Mouse (Mus musculus) heart, embryonic 14.5 days (tissue): ENCODE measurements around the gene Acox1. TPM values are rescaled to one million over a fixed set of nuclear protein-coding genes. Genes with fewer than 3 reads are reported as not detected.

Experiments
- ATAC-seq: fragments of 200-750 bp; cut with Nextera tagmentation; 2 replicates; pipeline ENCODE4 v1.8.0; 2017; ENCODE audit warnings: low read depth, moderate TSS enrichment; ENCODE audit not compliant: insufficient number of reproducible peaks, insufficient read depth, low FRiP score
- H3K27ac ChIP-seq, 2 experiments: fragments of 200-500 bp in 1 of 2; fragments of 300-500 bp in 1 of 2; sonication (generic) in 1 of 2; replicated peaks in 1 of 2; 2 replicates each; pipeline ENCODE4 v1.5.1; 2012 to 2014; ENCODE audit warnings: low read depth in 2 of 2, low read length in 2 of 2, control low read depth in 1 of 2, mild to moderate bottlenecking in 1 of 2, mixed read lengths in 1 of 2; ENCODE audit not compliant: control insufficient read depth in 1 of 2, insufficient read depth in 1 of 2
- H3K27me3 ChIP-seq: fragments of 300-500 bp; sonication (generic); 2 replicates; pipeline ENCODE4 v1.6.1; 2014; ENCODE audit warnings: mild to moderate bottlenecking, low read length, control low read depth; ENCODE audit not compliant: control insufficient read depth, insufficient read depth
- H3K36me3 ChIP-seq: fragments of 300-500 bp; sonication (generic); 2 replicates; pipeline ENCODE4 v1.6.1; 2014; ENCODE audit warnings: mild to moderate bottlenecking, control low read depth, low read length, mixed read lengths; ENCODE audit not compliant: control insufficient read depth, insufficient read depth
- H3K4me1 ChIP-seq, 2 experiments: fragments of 200-500 bp in 1 of 2; fragments of 300-500 bp in 1 of 2; sonication (generic) in 1 of 2; 2 replicates each; pipeline ENCODE4 v1.6.1; 2012 to 2014; ENCODE audit warnings: low read length in 2 of 2, control low read depth in 1 of 2, mixed read lengths in 1 of 2; ENCODE audit not compliant: control insufficient read depth in 2 of 2, insufficient read depth in 2 of 2
- H3K4me2 ChIP-seq: fragments of 300-500 bp; sonication (generic); 2 replicates; pipeline ENCODE4 v1.6.1; 2014; ENCODE audit warnings: mild to moderate bottlenecking, low read length
- H3K4me3 ChIP-seq, 2 experiments: fragments of 200-500 bp in 1 of 2; fragments of 300-500 bp in 1 of 2; sonication (generic) in 1 of 2; 2 replicates each; pipeline ENCODE4 v1.5.1; 2012 to 2014; ENCODE audit warnings: low read length in 2 of 2, mild to moderate bottlenecking in 2 of 2, control low read depth in 1 of 2, low read depth in 1 of 2, moderate library complexity in 1 of 2; ENCODE audit not compliant: control insufficient read depth in 1 of 2, insufficient read depth in 1 of 2
- H3K9ac ChIP-seq: fragments of 300-500 bp; sonication (generic); 2 replicates; pipeline ENCODE4 v1.6.1; 2014; ENCODE audit warnings: mild to moderate bottlenecking, low read length
- H3K9me3 ChIP-seq: fragments of 300-500 bp; sonication (generic); 2 replicates; pipeline ENCODE4 v1.6.1; 2016; ENCODE audit warnings: low read length, control low read depth; ENCODE audit not compliant: control insufficient read depth
- WGBS: fragments of 180-500 bp; shearing (Covaris S2); extraction: QIAGEN DNeasy Blood & Tissue Kit; methylation state at CpG from one replicate; pipeline ENCODE4 v1.1.7; 2014; 5-methylcytosine and 5-hydroxymethylcytosine counted together
- polyA plus RNA-seq: library from polyadenylated mRNA; unstranded; fragments of >200 nt; fragmentation: Nextera tagmentation; extraction: Ambion mirVana; gene quantifications from 2 replicates; pipeline ENCODE4 v1.2.1, GENCODE M21; 2014

Gene Acox1
- polyA plus RNA-seq, 1 experiment from 2014 or later, result 36.8 TPM

DNA sequence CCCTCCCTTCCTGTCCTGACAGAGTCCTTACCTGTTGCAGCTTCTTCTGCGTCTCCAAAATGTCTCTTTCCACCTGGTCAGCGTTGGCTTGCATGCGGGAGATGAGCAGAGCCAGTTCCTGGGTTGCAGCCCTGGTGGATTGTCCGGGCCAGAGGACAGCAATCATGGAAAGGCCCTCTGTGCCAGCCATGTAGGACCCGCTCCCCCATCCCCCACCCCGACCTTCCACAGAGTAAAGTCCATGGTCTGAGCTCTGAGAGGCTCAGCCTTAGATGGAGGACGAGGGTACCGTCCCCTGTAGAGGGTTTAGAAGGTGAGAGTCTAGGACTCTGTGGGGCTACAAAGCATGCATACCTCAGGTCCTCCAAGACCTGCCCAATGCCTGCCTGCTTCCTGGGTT is 36.1 kb upstream of the Acox1 start:
- H3K36me3 ChIP-seq, result no peaks in the 10 kb centered on the region
- no peak overlapping the region for H3K4me3 ChIP-seq
- no peaks in the 10 kb centered on the region for H3K9me3 ChIP-seq
- no peaks in the 10 kb centered on the region; a peak in 1 of 4 replicates for H3K4me1 ChIP-seq
- H3K4me2 ChIP-seq, result no peak overlapping the region
- ATAC-seq, result no peak
- H3K27ac ChIP-seq, result no peak overlapping the region
- 77% methylated on average over 8 of the region's 8 CpGs for WGBS
- H3K9ac ChIP-seq, result no peak overlapping the region
- H3K27me3 ChIP-seq, result peaks cover 52% of the 10 kb centered on the region

DNA sequence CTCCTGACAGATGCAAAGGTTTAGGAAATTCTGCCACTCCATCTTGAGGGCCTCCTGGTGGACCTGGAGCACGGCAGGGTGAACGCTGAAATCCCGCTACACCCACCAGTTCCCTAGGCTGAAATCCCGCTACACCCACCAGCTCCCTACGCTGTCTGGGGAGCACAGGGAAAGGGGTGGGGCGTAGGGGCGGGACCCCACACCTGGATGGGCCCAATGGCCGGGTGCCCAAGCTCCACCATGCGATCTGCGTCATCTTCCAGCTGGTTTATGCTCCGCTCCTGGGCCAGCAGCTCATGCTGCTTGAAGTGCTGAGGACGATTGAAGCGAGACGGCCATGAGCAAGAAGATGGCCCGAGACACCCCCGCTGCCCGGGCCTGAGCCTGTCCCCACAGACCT is 33.6 kb upstream of the Acox1 start:
- no peak overlapping the region for H3K27ac ChIP-seq
- no peak overlapping the region; a peak in 1 of 4 replicates for H3K4me3 ChIP-seq
- 17% methylated on average over 15 of the region's 17 CpGs for WGBS
- no peak for ATAC-seq
- H3K9ac ChIP-seq, result peak overlapping the region; percentile 55
- no peaks in the 10 kb centered on the region for H3K4me1 ChIP-seq
- no peaks in the 10 kb centered on the region for H3K9me3 ChIP-seq
- H3K36me3 ChIP-seq, result no peaks in the 10 kb centered on the region
- peak overlapping the region; percentile 49 for H3K4me2 ChIP-seq
- H3K27me3 ChIP-seq, result peaks cover 39% of the 10 kb centered on the region

DNA sequence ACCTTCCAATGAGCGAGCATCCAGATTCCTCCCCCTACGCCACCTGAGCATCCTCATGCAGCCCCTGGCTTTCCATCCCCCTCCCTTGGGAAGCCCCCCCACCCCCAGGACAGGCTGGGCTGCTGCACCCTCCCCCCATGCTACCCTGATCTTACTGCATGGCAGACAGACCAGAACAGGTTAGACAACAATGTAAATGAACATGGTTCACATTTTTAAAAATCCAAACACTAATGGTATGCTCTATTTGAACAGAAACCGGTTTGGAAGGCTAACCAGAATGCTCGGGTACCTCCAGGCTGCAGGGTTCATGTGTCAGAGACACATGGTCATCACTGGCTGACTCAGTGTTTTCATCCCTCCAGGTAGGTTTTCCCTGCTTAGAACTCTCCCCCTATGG is 29.9 kb upstream of the Acox1 start:
- 70% methylated on average over 4 of the region's 4 CpGs for WGBS
- Histone ChIP-seq H3K4me2 (no peak overlapping the region), H3K9ac (no peak overlapping the region), H3K36me3 (no peaks in the 10 kb centered on the region), H3K27ac (no peak overlapping the region), H3K27me3 (peaks cover 20% of the 10 kb centered on the region), H3K4me1 (no peaks in the 10 kb centered on the region), H3K9me3 (0 out of 2 replicates have a peak, but pooled peaks cover 4% of the 10 kb centered on the region), H3K4me3 (no peak overlapping the region)
- no peak for ATAC-seq

DNA sequence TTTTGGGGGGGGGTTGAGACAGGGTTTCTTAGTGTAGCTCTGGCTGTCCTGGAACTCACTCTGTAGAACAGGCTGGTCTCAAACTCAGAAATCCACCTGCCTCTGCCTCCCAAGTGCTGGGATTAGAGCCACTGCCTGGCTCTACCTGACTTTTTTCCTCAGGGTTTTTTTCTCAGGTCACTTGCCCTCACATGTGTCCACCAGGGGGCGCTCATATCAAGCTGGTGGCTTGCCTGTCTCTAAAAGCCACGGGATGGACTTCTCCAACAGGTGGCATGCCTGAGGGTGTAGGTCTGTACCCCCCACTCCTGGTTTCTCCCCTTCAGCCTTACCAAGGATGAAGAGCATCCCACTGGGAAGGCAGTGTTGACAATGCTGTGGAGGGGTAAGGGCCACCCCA is 27.6 kb upstream of the Acox1 start:
- WGBS, result 0% methylated on average over 2 of the region's 2 CpGs
- peaks cover 0 to 7% of the 10 kb centered on the region in 2 experiments; a peak in 2 of 4 replicates for H3K4me1 ChIP-seq
- no peaks in the 10 kb centered on the region for H3K36me3 ChIP-seq
- H3K27me3 ChIP-seq, result peaks cover 30% of the 10 kb centered on the region
- no peak overlapping the region for H3K9ac ChIP-seq
- ATAC-seq, result no peak
- peaks cover 9% of the 10 kb centered on the region for H3K9me3 ChIP-seq
- no peak overlapping the region for H3K4me3 ChIP-seq
- no peak overlapping the region for H3K4me2 ChIP-seq
- no peak overlapping the region for H3K27ac ChIP-seq

DNA sequence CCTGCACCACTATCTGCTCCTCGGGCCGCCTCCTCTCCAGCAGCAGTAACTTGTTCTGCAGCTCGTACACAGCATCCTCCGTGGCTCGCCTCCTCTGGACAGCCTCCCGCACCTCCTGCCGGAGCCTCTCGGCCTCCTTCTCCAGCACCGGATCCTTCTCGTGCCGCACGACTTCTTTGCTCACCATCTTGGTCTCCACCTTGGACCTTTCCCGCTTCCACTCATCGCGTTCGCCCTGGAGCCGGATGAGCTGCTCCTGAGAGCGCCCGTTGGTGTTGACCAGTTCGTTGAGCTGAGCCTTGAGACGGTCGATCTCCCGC is 23.9 kb upstream of the Acox1 start:
- Histone ChIP-seq H3K4me3 (peak overlapping the region; percentile 35 to 37), H3K36me3 (no peaks in the 10 kb centered on the region), H3K4me2 (peak overlapping the region; percentile 68), H3K27ac (no peak overlapping the region), H3K4me1 (peaks cover 18 to 32% of the 10 kb centered on the region in 2 experiments), H3K27me3 (peaks cover 40% of the 10 kb centered on the region), H3K9ac (peak overlapping the region; percentile 48), H3K9me3 (peaks cover 9% of the 10 kb centered on the region)
- no peak for ATAC-seq
- WGBS, result 13% methylated on average over 23 of the region's 23 CpGs

DNA sequence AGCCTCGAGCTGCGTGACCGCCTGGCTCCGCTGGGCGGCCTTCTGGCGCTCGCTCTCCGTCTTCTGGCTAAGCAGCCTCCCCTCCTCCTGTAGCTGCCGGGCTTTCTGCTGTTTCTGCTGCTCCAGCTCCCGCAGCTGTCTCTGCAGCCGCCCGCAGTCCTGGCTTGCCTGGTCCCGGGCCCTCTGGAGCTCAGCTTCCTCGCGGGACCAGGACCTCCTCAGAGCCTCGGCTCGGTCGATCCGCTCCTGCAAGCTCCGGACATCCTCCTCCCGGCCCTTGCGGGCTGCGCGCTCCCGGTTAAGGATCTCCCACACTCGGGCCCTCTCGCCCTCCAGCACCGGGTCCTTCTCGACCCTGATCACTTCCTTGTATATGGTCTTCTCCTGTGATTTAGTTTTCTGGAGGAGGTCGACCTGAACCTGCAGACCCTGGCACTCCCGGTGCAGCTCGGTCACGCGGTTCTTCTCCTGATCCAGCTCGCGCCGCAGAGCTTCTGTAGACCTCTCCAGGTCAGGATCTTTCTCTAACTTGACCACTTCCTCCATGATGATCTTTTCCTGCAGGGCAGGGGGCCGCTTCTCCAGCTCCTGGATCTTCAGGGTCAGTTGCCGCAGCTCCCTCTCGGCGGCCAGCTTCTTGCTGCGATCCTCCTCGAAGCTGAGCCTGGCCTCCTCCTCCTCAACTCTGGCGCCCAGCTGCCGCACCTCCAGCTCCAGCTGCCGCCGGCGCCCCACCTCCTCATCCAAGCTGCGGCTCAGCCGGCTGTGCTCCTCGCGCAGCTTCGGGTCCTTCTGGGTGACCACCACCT is 23.3 kb upstream of the Acox1 start:
- Histone ChIP-seq H3K4me1 (peaks cover 18 to 32% of the 10 kb centered on the region in 2 experiments), H3K4me3 (peak overlapping the region; percentile 35 to 37), H3K27me3 (peaks cover 40% of the 10 kb centered on the region), H3K9me3 (peaks cover 9% of the 10 kb centered on the region), H3K27ac (no peak overlapping the region), H3K36me3 (no peaks in the 10 kb centered on the region), H3K4me2 (peak overlapping the region; percentile 68), H3K9ac (peak overlapping the region; percentile 48)
- no peak for ATAC-seq
- WGBS, result 5% methylated on average over 53 of the region's 53 CpGs

DNA sequence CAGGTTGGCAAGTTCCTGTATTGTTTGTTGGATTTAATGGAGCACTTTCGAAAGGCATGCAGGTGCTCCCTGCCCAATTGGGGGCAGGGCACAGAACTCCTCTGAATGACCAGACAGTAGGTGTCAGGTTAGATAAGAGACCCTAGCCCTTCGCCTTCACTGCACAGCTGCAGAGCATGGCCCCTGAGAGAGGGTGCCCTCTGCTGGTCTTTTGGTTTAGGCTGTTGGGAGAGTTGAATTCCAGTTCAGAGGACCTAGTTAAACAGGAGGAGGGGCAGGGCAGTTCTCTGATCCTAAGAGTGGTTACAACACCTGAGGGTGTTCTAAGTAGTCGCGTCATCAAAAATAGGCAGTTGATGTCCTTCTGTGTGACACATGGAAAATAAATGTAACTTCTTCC is 21.0 kb upstream of the Acox1 start:
- Histone ChIP-seq H3K27ac (peak overlapping the region; percentile 89 to 90; a peak in 3 of 4 replicates), H3K9me3 (peaks cover 7% of the 10 kb centered on the region), H3K27me3 (peaks cover 40% of the 10 kb centered on the region), H3K4me3 (no peak overlapping the region), H3K4me1 (peaks cover 18 to 32% of the 10 kb centered on the region in 2 experiments), H3K9ac (no peak overlapping the region), H3K4me2 (no peak overlapping the region), H3K36me3 (no peaks in the 10 kb centered on the region)
- ATAC-seq, result no peak
- WGBS, result 16% methylated on average over 4 of the region's 4 CpGs
